ENCODE assay signal across 23 mouse cellular contexts in genomic region chr3:65562212-65562611, GRCm38 (mm10). TPM values are rescaled to one million over a fixed set of nuclear protein-coding genes. Genes with fewer than 3 reads are reported as not detected.
DNase-seq lines count a peak whose midpoint lies in the region; ATAC-seq and TF ChIP-seq lines count a peak whose summit lies in the region.
"Had no signal": no experiment of that assay in that cellular context is flagged by ENCODE, and none has a peak within 500 bp of the region (broad histone marks: within the 10 kb centered on the region; RNA-seq: fewer than 3 reads in every experiment).

No protein-coding gene starts in this region.

- peak; percentile 55 for DNase-seq in lung, embryonic 14.5 days
- DNase-seq in lung, adult 2 months = no peak
- DNase-seq in brain, embryonic 14.5 days (ENCODE audit: low read depth) = peak; percentile 31
- DNase-seq in lung, postnatal 10 days = peak; percentile 41
- peak; percentile 63 for DNase-seq in lung, postnatal 36 days
- DNase-seq in forebrain, embryonic 11.5 days (ENCODE audit: low spot score) = no peak
- no peak for DNase-seq in thymus, postnatal 0 days (ENCODE audit: low spot score)
- DNase-seq in layer of hippocampus, adult 18-20 months (ENCODE audit: low spot score in 2 of 2) = no peak
- DNase-seq: adrenal gland, adult 8-10 months; adrenal gland, postnatal 25 days; cerebellum, adult 18-20 months; cerebellum, adult 9-10 months; cerebellum, postnatal 14 days; forebrain, postnatal 0 days; gastrocnemius, adult 2 months; gastrocnemius, postnatal 14 days; heart, adult 11 months had no signal

- H3K9ac ChIP-seq in lung, embryonic 14.5 days = no peak overlapping the region
- H3K9ac ChIP-seq in forebrain, embryonic 11.5 days (ENCODE audit: low read length) = no peak overlapping the region
- H3K9ac ChIP-seq: forebrain, postnatal 0 days; hindbrain, embryonic 14.5 days had no signal

- ATAC-seq in lung, embryonic 14.5 days (ENCODE audit: insufficient read depth) = peak; percentile 52
- no peak for ATAC-seq in forebrain, embryonic 11.5 days (replicated peaks; ENCODE audit: low FRiP score)
- ATAC-seq: activated CD4-positive, CD25-positive, alpha-beta regulatory T cell, adult 4 months; forebrain, embryonic 14.5 days; forebrain, postnatal 0 days had no signal

- no peaks in the 10 kb centered on the region for H3K9me3 ChIP-seq in lung, embryonic 14.5 days (ENCODE audit: low read depth, low read length)
- no peaks in the 10 kb centered on the region for H3K9me3 ChIP-seq in forebrain, embryonic 11.5 days (ENCODE audit: control insufficient read depth, low read length)
- H3K9me3 ChIP-seq: forebrain, embryonic 10.5 days; hindbrain, embryonic 10.5 days had no signal

- H3K4me1 ChIP-seq in lung, embryonic 14.5 days (ENCODE audit: insufficient read depth) = 0 out of 2 replicates have a peak, but pooled peaks cover 4% of the 10 kb centered on the region
- H3K4me1 ChIP-seq in lung, adult 2 months (ENCODE audit: control insufficient read depth, insufficient read depth, low read length) = no peaks in the 10 kb centered on the region
- H3K4me1 ChIP-seq in forebrain, embryonic 11.5 days (replicated peaks; ENCODE audit: control insufficient read depth, insufficient read depth, low read length) = 0 out of 2 replicates have a peak, but pooled peaks cover 2% of the 10 kb centered on the region

- TF ChIP-seq CTCF in lung, embryonic 14.5 days (IDR thresholded peaks at IDR 0.05; ENCODE audit: low read depth) = no peak
- no peak for TF ChIP-seq CTCF in lung, adult 2 months (IDR thresholded peaks at IDR 0.05; ENCODE audit: insufficient read depth, low read length)
- TF ChIP-seq CTCF in brain, embryonic 14.5 days (IDR thresholded peaks at IDR 0.05; ENCODE audit: borderline replicate concordance, extremely low read depth, insufficient read depth, insufficient read length) = no peak

- H3K36me3 ChIP-seq in lung, embryonic 14.5 days (ENCODE audit: insufficient read depth) = no peaks in the 10 kb centered on the region
- H3K36me3 ChIP-seq in forebrain, embryonic 11.5 days (ENCODE audit: control insufficient read depth, insufficient read depth, low read length) = no peaks in the 10 kb centered on the region
- H3K36me3 ChIP-seq: forebrain, embryonic 10.5 days; hindbrain, embryonic 10.5 days had no signal

- no peak overlapping the region for H3K27ac ChIP-seq in lung, embryonic 14.5 days (ENCODE audit: low read depth)
- no peak overlapping the region for H3K27ac ChIP-seq in forebrain, embryonic 11.5 days (ENCODE audit: low read depth, low read length)
- H3K27ac ChIP-seq: forebrain, embryonic 10.5 days; gastrocnemius, adult 2 months; hindbrain, embryonic 10.5 days; hindbrain, embryonic 14.5 days had no signal

- H3K4me3 ChIP-seq in lung, embryonic 14.5 days (ENCODE audit: low read depth, low read length) = no peak overlapping the region
- H3K4me3 ChIP-seq in lung, adult 2 months (replicated peaks; ENCODE audit: extremely low read depth, low read depth, low read length) = no peak overlapping the region
- no peak overlapping the region for H3K4me3 ChIP-seq in forebrain, embryonic 11.5 days (ENCODE audit: low read depth, low read length)
- H3K4me3 ChIP-seq: forebrain, embryonic 10.5 days; gastrocnemius, adult 2 months; hindbrain, embryonic 10.5 days had no signal

- H3K27me3 ChIP-seq in lung, embryonic 14.5 days (ENCODE audit: insufficient read depth, low read length) = no peaks in the 10 kb centered on the region
- H3K27me3 ChIP-seq in forebrain, embryonic 11.5 days (ENCODE audit: control insufficient read depth, insufficient read depth, low read length) = no peaks in the 10 kb centered on the region

- WGBS in lung, embryonic 14.5 days = 48% methylated on average over 9 of the region's 9 CpGs
- WGBS in lung, adult 2 months = 64% methylated on average over 9 of the region's 9 CpGs
- WGBS in forebrain, embryonic 11.5 days = 76% methylated on average over 9 of the region's 9 CpGs

- H3K4me2 ChIP-seq in lung, embryonic 14.5 days = no peak overlapping the region
- H3K4me2 ChIP-seq in forebrain, embryonic 11.5 days (ENCODE audit: low read depth, low read length, severe bottlenecking) = no peak overlapping the region
- H3K4me2 ChIP-seq: heart, embryonic 11.5 days; hindbrain, embryonic 14.5 days had no signal

- TF ChIP-seq POLR2A in lung, adult 2 months (IDR thresholded peaks at IDR 0.05; ENCODE audit: borderline replicate concordance, extremely low read depth, low read depth, low read length) = no peak
- TF ChIP-seq POLR2A in brain, embryonic 14.5 days (IDR thresholded peaks at IDR 0.05; ENCODE audit: borderline replicate concordance, extremely low read depth, insufficient read depth, insufficient read length, poor library complexity, severe bottlenecking) = no peak

RNA-seq across cellular contexts. Expression of gene Tiparp, which starts 34.0 kb away (rescaled TPM):
- polyA plus RNA-seq in lung, embryonic 14.5 days (2014; fragmentation: Nextera tagmentation; extraction: Ambion mirVana) = 44.4 and 47.4 TPM in 2 replicates
- 4.7 and 5.7 TPM in 2 replicates for polyA plus RNA-seq in lung, adult 2 months (2012; rRNA removed)
- polyA plus RNA-seq in brain, embryonic 14.5 days (2012; rRNA removed) = 9.1 and 9.8 TPM in 2 replicates
- polyA plus RNA-seq in forebrain, embryonic 11.5 days (2014; fragmentation: Nextera tagmentation; extraction: Ambion mirVana) = 27.2 and 31.1 TPM in 2 replicates
- polyA plus RNA-seq in thymus, postnatal 0 days (2015; fragmentation: Nextera tagmentation; extraction: Ambion mirVana) = 21.7 and 25.4 TPM in 2 replicates
- 10 to 100 TPM; 17.2 to 19.8 TPM for total RNA-seq in layer of hippocampus, adult 18-20 months (2021)

Comparison
In these comparisons a context has a peak if more than half of its experiments do, and no peak if none do; other contexts are left out.
1. DNase-seq: peak in lung, embryonic 14.5 days (single experiment), brain, embryonic 14.5 days (single experiment), lung, postnatal 10 days (single experiment) and lung, postnatal 36 days (single experiment); none in lung, adult 2 months (single experiment), forebrain, embryonic 11.5 days (single experiment), thymus, postnatal 0 days (single experiment) and layer of hippocampus, adult 18-20 months (0 of 2).